Mouse (Mus musculus) hindbrain, embryonic 13.5 days (tissue): Measurements from ENCODE around the gene Hhat. TPM values are rescaled to one million over a fixed set of nuclear protein-coding genes. Genes with fewer than 3 reads are reported as not detected.
A peak's percentile ranks its signal among the peaks of the same experiment; 100 is the strongest.

ENCODE experiments used
- ATAC-seq: fragments of 200-750 bp; cut with Nextera tagmentation; 2 replicates; pipeline ENCODE4 v1.8.0; 2017; ENCODE audit warnings: moderate TSS enrichment; ENCODE audit not compliant: low FRiP score
- H3K27ac ChIP-seq: fragments of 300-500 bp; sonication (generic); 2 replicates; pipeline ENCODE4 v1.5.1; 2015; ENCODE audit warnings: inconsistent platforms, mild to moderate bottlenecking, moderate library complexity
- H3K27me3 ChIP-seq: fragments of 300-500 bp; sonication (generic); 2 replicates; pipeline ENCODE4 v1.6.1; 2015; ENCODE audit warnings: mild to moderate bottlenecking, inconsistent platforms
- H3K36me3 ChIP-seq: fragments of 300-500 bp; sonication (generic); 2 replicates; pipeline ENCODE4 v1.6.1; 2015; ENCODE audit warnings: mild to moderate bottlenecking, inconsistent platforms
- H3K4me1 ChIP-seq: fragments of 300-500 bp; sonication (generic); replicated peaks from 2 replicates; pipeline ENCODE4 v1.6.1; 2015; ENCODE audit warnings: inconsistent platforms
- H3K4me2 ChIP-seq: fragments of 300-500 bp; sonication (generic); 2 replicates; pipeline ENCODE4 v1.6.1; 2015; ENCODE audit warnings: inconsistent platforms, mild to moderate bottlenecking, moderate library complexity
- H3K4me3 ChIP-seq: fragments of 300-500 bp; sonication (generic); 2 replicates; pipeline ENCODE4 v1.5.1; 2015; ENCODE audit warnings: mild to moderate bottlenecking, inconsistent platforms
- H3K9ac ChIP-seq: fragments of 300-500 bp; sonication (generic); 2 replicates; pipeline ENCODE4 v1.6.1; 2015; ENCODE audit warnings: mild to moderate bottlenecking, inconsistent platforms
- H3K9me3 ChIP-seq: fragments of 300-500 bp; sonication (generic); 2 replicates; pipeline ENCODE4 v1.6.1; 2016; ENCODE audit warnings: inconsistent platforms
- WGBS: fragments of 180-500 bp; shearing (Covaris S2); methylation state at CpG from one replicate; pipeline ENCODE4 v1.1.7; 2015; 5-methylcytosine and 5-hydroxymethylcytosine counted together
- polyA plus RNA-seq: library from polyadenylated mRNA; unstranded; fragments of >200 nt; fragmentation: Nextera tagmentation; extraction: Ambion mirVana; gene quantifications from 2 replicates; pipeline ENCODE4 v1.2.1, GENCODE M21; 2015

Gene Hhat
- polyA plus RNA-seq, 1 experiment from 2014 or later: 3.6 TPM

GRCm38 (mm10) chr1:192522376-192523178, 248.4 kb downstream of the Hhat start:
- no peak for ATAC-seq

GRCm38 (mm10) chr1:192520836-192521435, 250.1 kb downstream of the Hhat start:
- ATAC-seq: no peak
- 38% methylated on average over 13 of the region's 13 CpGs for WGBS
- no peaks in the 10 kb centered on the region for H3K36me3 ChIP-seq
- no peak overlapping the region for H3K4me2 ChIP-seq
- no peak overlapping the region for H3K4me3 ChIP-seq
- H3K9me3 ChIP-seq: no peaks in the 10 kb centered on the region
- H3K27me3 ChIP-seq: 0 out of 2 replicates have a peak, but pooled peaks cover 4% of the 10 kb centered on the region
- peak overlapping the region; percentile 71 for H3K27ac ChIP-seq
- H3K4me1 ChIP-seq: peaks cover 59% of the 10 kb centered on the region
- H3K9ac ChIP-seq: no peak overlapping the region

More at GRCm38 (mm10) chr1:192522376-192523178, 248.4 kb downstream of the Hhat start:
- Histone ChIP-seq H3K4me1 (peaks cover 64% of the 10 kb centered on the region), H3K4me3 (no peak overlapping the region), H3K27me3 (0 out of 2 replicates have a peak, but pooled peaks cover 4% of the 10 kb centered on the region), H3K36me3 (no peaks in the 10 kb centered on the region), H3K4me2 (0 out of 2 replicates have a peak overlapping the region, but pooled peaks have one; percentile 15), H3K27ac (peak overlapping the region; percentile 71), H3K9ac (no peak overlapping the region), H3K9me3 (no peaks in the 10 kb centered on the region)
- WGBS: 24% methylated on average over 12 of the region's 12 CpGs

- Histone ChIP-seq H3K36me3 (no peaks in the 10 kb centered on the region), H3K27ac (no peak overlapping the region)
- WGBS: 52% methylated on average over 1 of the region's 1 CpGs
Observed at GRCm38 (mm10) chr1:192519713-192520112, 251.3 kb downstream of the Hhat start.

GRCm38 (mm10) chr1:192515373-192515772, 255.7 kb downstream of the Hhat start:
- Histone ChIP-seq H3K4me1 (peaks cover 11% of the 10 kb centered on the region), H3K36me3 (no peaks in the 10 kb centered on the region), H3K4me3 (no peak overlapping the region), H3K27ac (no peak overlapping the region), H3K4me2 (no peak overlapping the region), H3K9ac (no peak overlapping the region), H3K9me3 (no peaks in the 10 kb centered on the region), H3K27me3 (no peaks in the 10 kb centered on the region)
- 85% methylated on average over 3 of the region's 3 CpGs for WGBS
- no peak for ATAC-seq

More at GRCm38 (mm10) chr1:192519713-192520112, 251.3 kb downstream of the Hhat start:
- no peak for ATAC-seq
- H3K27me3 ChIP-seq: 0 out of 2 replicates have a peak, but pooled peaks cover 4% of the 10 kb centered on the region
- no peaks in the 10 kb centered on the region for H3K9me3 ChIP-seq
- H3K9ac ChIP-seq: no peak overlapping the region
- peaks cover 54% of the 10 kb centered on the region for H3K4me1 ChIP-seq
- H3K4me2 ChIP-seq: no peak overlapping the region
- no peak overlapping the region for H3K4me3 ChIP-seq

GRCm38 (mm10) chr1:192512821-192513220, 258.2 kb downstream of the Hhat start:
- Histone ChIP-seq H3K36me3 (no peaks in the 10 kb centered on the region), H3K27ac (no peak overlapping the region), H3K9ac (no peak overlapping the region), H3K4me1 (no peaks in the 10 kb centered on the region), H3K27me3 (no peaks in the 10 kb centered on the region), H3K4me3 (no peak overlapping the region), H3K9me3 (no peaks in the 10 kb centered on the region), H3K4me2 (no peak overlapping the region)
- 100% methylated on average over 1 of the region's 1 CpGs for WGBS
- no peak for ATAC-seq

- Histone ChIP-seq H3K27me3 (no peaks in the 10 kb centered on the region), H3K4me3 (no peak overlapping the region), H3K27ac (no peak overlapping the region), H3K9ac (no peak overlapping the region), H3K36me3 (peaks cover 3% of the 10 kb centered on the region; the same call in 1 of the 2 replicates), H3K9me3 (no peaks in the 10 kb centered on the region), H3K4me1 (no peaks in the 10 kb centered on the region), H3K4me2 (no peak overlapping the region)
- no peak for ATAC-seq
- 84% methylated on average over 4 of the region's 4 CpGs for WGBS
Observed at GRCm38 (mm10) chr1:192503651-192504050, 267.4 kb downstream of the Hhat start.

- no peaks in the 10 kb centered on the region for H3K27me3 ChIP-seq
- ATAC-seq: no peak
- no peaks in the 10 kb centered on the region for H3K9me3 ChIP-seq
- no peak overlapping the region for H3K9ac ChIP-seq
- no peak overlapping the region for H3K27ac ChIP-seq
- H3K4me3 ChIP-seq: no peak overlapping the region
- peaks cover 3% of the 10 kb centered on the region; the same call in 1 of the 2 replicates for H3K36me3 ChIP-seq
- H3K4me1 ChIP-seq: no peaks in the 10 kb centered on the region
- H3K4me2 ChIP-seq: no peak overlapping the region
Observed at GRCm38 (mm10) chr1:192502835-192503234, 268.2 kb downstream of the Hhat start.

GRCm38 (mm10) chr1:192502016-192502415, 269.0 kb downstream of the Hhat start:
- Histone ChIP-seq H3K9ac (no peak overlapping the region), H3K4me2 (no peak overlapping the region), H3K4me3 (no peak overlapping the region), H3K9me3 (no peaks in the 10 kb centered on the region), H3K4me1 (no peaks in the 10 kb centered on the region), H3K27ac (no peak overlapping the region), H3K27me3 (no peaks in the 10 kb centered on the region), H3K36me3 (peaks cover 3% of the 10 kb centered on the region; the same call in 1 of the 2 replicates)
- ATAC-seq: no peak
- 77% methylated on average over 9 of the region's 9 CpGs for WGBS

GRCm38 (mm10) chr1:192497505-192497904, 273.5 kb downstream of the Hhat start:
- H3K27ac ChIP-seq: no peak overlapping the region
- H3K4me2 ChIP-seq: no peak overlapping the region
- H3K36me3 ChIP-seq: no peaks in the 10 kb centered on the region
- 83% methylated on average over 2 of the region's 2 CpGs for WGBS
- H3K4me3 ChIP-seq: no peak overlapping the region
- ATAC-seq: no peak
- H3K4me1 ChIP-seq: no peaks in the 10 kb centered on the region
- H3K9me3 ChIP-seq: peaks cover 3% of the 10 kb centered on the region; the same call in 1 of the 2 replicates
- H3K27me3 ChIP-seq: no peaks in the 10 kb centered on the region
- no peak overlapping the region for H3K9ac ChIP-seq

- Histone ChIP-seq H3K9me3 (no peaks in the 10 kb centered on the region), H3K36me3 (no peaks in the 10 kb centered on the region), H3K4me3 (no peak overlapping the region), H3K9ac (no peak overlapping the region), H3K27ac (no peak overlapping the region), H3K27me3 (no peaks in the 10 kb centered on the region), H3K4me2 (no peak overlapping the region), H3K4me1 (0 out of 2 replicates have a peak, but pooled peaks cover 3% of the 10 kb centered on the region)
- ATAC-seq: no peak
- 77% methylated on average over 13 of the region's 13 CpGs for WGBS
Observed at GRCm38 (mm10) chr1:192489908-192490825, 280.9 kb downstream of the Hhat start.

GRCm38 (mm10) chr1:192487571-192487970, 283.5 kb downstream of the Hhat start:
- ATAC-seq: no peak
- Histone ChIP-seq H3K4me1 (0 out of 2 replicates have a peak, but pooled peaks cover 3% of the 10 kb centered on the region), H3K4me2 (no peak overlapping the region), H3K9ac (no peak overlapping the region), H3K27me3 (no peaks in the 10 kb centered on the region), H3K36me3 (no peaks in the 10 kb centered on the region), H3K4me3 (no peak overlapping the region), H3K9me3 (no peaks in the 10 kb centered on the region), H3K27ac (no peak overlapping the region)
- 96% methylated on average over 11 of the region's 11 CpGs for WGBS

GRCm38 (mm10) chr1:192485030-192485429, 286.0 kb downstream of the Hhat start:
- ATAC-seq: no peak
- Histone ChIP-seq H3K9me3 (no peaks in the 10 kb centered on the region), H3K27me3 (no peaks in the 10 kb centered on the region), H3K27ac (no peak overlapping the region), H3K4me3 (no peak overlapping the region), H3K4me2 (no peak overlapping the region), H3K4me1 (0 out of 2 replicates have a peak, but pooled peaks cover under 1% of the 10 kb centered on the region), H3K9ac (no peak overlapping the region), H3K36me3 (no peaks in the 10 kb centered on the region)
- WGBS: 84% methylated on average over 3 of the region's 3 CpGs
